Mouse (Mus musculus) myocyte (in vitro differentiated cells): ENCODE results near the gene Lfng.

Experiments
- CEBPB ChIP-seq: IDR thresholded peaks from 2 replicates; pipeline ENCODE4 v1.6.1; 2011; ENCODE audit warnings: mild to moderate bottlenecking, moderate library complexity; ENCODE audit not compliant: poor library complexity, insufficient read depth, severe bottlenecking
- E2F4 ChIP-seq: IDR thresholded peaks from one replicate; pipeline ENCODE4 v1.6.1; 2011; ENCODE audit warnings: mild to moderate bottlenecking, control low read depth, moderate library complexity; ENCODE audit not compliant: insufficient read depth
- MAX ChIP-seq: IDR thresholded peaks from one replicate; pipeline ENCODE4 v1.6.1; 2011; ENCODE audit warnings: low read depth, mild to moderate bottlenecking, control low read depth
- MYOD1 ChIP-seq, 3 experiments: IDR thresholded peaks; one replicate each; pipeline ENCODE4 v1.6.1; 2011; ENCODE audit warnings: control low read depth in 2 of 3, low read depth in 2 of 3, mild to moderate bottlenecking in 2 of 3, moderate library complexity in 1 of 3; ENCODE audit not compliant: insufficient read length in 2 of 3, control insufficient read depth in 1 of 3
- MYOG ChIP-seq, 3 experiments: IDR thresholded peaks; one replicate each; pipeline ENCODE4 v1.6.1; 2011; ENCODE audit warnings: control low read depth in 2 of 3, low read depth in 2 of 3, mild to moderate bottlenecking in 2 of 3; ENCODE audit not compliant: insufficient read length in 2 of 3, control insufficient read depth in 1 of 3, insufficient read depth in 1 of 3
- POLR2A ChIP-seq: IDR thresholded peaks from one replicate; pipeline ENCODE4 v1.6.1; 2011; ENCODE audit warnings: low read depth, mild to moderate bottlenecking, control low read depth, moderate library complexity; ENCODE audit not compliant: insufficient read length
- POLR2AphosphoS2 ChIP-seq: IDR thresholded peaks from one replicate; pipeline ENCODE4 v1.6.1; 2011; ENCODE audit warnings: low read depth, control low read depth; ENCODE audit not compliant: insufficient read length
- REST ChIP-seq: IDR thresholded peaks from one replicate; pipeline ENCODE4 v1.6.1; 2011; ENCODE audit warnings: mild to moderate bottlenecking, control low read depth, moderate library complexity; ENCODE audit not compliant: insufficient read depth, insufficient read length
- SRF ChIP-seq: IDR thresholded peaks from one replicate; pipeline ENCODE4 v1.6.1; 2011; ENCODE audit warnings: low read depth; ENCODE audit not compliant: control insufficient read depth, insufficient read length
- TCF12 ChIP-seq: IDR thresholded peaks from one replicate; pipeline ENCODE4 v1.6.1; 2011; ENCODE audit warnings: mild to moderate bottlenecking, control low read depth; ENCODE audit not compliant: poor library complexity, insufficient read depth, severe bottlenecking
- TCF3 ChIP-seq: IDR thresholded peaks from one replicate; pipeline ENCODE4 v1.6.1; 2011; ENCODE audit warnings: low read depth, control low read depth; ENCODE audit not compliant: insufficient read length
- USF1 ChIP-seq: IDR thresholded peaks from one replicate; pipeline ENCODE4 v1.6.1; 2011; ENCODE audit warnings: low read depth, mild to moderate bottlenecking, control low read depth, moderate library complexity

GRCm38 (mm10) chr5:140628995-140629394, 21.9 kb downstream of the Lfng start:
- TF ChIP-seq MYOG (IDR thresholded peaks at IDR 0.05; ENCODE audit: control insufficient read depth in 1 of 3, insufficient read depth in 1 of 3, insufficient read length in 2 of 3, low read depth in 2 of 3) (no peak), MAX (no peak), POLR2A (no peak), REST (no peak), CEBPB (no peak), USF1 (no peak), E2F4 (no peak), TCF12 (no peak), TCF3 (no peak), POLR2AphosphoS2 (no peak), MYOD1 (IDR thresholded peaks at IDR 0.05; ENCODE audit: control insufficient read depth in 1 of 3, insufficient read length in 2 of 3, low read depth in 2 of 3) (no peak), SRF (no peak)
